Mouse (Mus musculus) fat pad, adult 2 months (tissue): ENCODE data around the gene Smyd4.

ENCODE experiments used
- DNase-seq: peaks from one replicate; pipeline ENCODE4 v3.0.0-alpha.2; 2011; ENCODE audit warnings: low read depth, low spot score; ENCODE audit errors: extremely low read depth

Smyd4 gene

DNA sequence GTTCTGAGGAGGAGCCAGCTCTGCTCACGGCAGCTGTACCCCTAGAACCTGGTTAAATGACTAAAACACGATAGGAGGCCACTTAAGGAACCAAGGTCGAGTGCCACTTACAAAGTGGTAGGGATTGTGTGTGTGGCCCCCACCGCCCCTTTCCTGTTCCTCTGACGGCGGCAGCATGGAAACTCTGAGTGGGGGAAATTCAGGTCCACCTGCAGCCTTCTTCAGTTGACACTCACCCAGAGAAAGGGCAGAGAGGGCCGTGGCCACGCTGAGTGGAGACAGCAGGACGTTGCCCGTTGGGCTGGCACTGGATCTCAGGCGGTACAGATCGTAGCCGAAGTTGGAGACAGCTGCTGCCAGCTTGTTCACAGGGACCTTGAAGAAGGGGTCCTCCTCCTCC lies 67.8 kb downstream of the Smyd4 start:
- no peak for DNase-seq

DNA sequence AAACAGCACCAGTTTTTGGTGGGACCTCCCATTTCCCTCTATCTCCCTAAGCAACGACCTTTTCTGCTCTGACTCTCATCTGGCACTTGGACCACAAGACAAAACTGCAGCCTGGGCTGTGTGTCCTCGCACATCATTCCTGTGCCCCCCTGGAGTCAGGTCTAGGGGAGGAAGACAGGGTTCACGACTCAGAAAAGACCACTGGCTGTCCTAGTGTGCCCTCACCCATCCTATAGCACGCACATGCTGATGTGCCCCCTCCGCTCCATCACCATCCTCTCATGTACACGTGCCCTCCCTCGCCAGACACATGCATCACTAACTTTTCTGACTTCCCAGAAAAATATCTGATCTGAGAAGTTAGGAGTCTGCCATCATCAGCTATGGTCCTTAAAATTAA lies 71.8 kb downstream of the Smyd4 start:
- no peak for DNase-seq

GRCm38 (mm10) chr11:75420810-75421374 lies 72.7 kb downstream of the Smyd4 start:
- no peak for DNase-seq

DNA sequence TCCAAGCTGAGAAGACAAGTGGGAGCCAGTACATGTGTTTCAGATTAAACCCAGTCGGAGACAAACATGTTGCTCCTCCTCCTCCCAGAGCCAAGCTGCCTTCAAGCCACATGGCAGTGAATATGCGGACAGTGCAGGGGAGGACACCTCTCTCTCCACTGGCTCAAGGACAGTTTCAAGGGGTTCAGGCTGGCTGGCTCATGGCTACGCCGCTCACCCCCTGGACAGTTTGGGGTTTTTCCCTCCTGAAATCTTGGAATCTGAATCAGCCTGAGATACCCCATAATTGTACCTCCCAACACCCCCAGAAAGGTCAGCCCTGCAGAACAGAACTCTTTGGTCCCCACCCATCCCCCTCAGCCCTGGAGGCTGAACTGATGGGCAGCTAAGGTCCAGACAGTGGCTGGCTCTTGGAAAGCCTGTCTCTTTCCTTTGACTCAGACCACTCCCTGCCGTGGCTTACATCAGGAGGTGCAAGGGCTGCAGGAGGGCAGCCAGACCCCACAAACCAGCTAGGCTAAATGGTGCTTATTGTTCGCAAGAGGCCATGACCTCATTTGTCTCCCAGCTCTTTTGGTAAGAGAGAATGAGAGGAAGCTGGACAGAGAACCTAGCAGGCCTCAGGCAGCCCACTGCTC lies 73.3 kb downstream of the Smyd4 start:
- no peak for DNase-seq

- no peak for DNase-seq
Measured at GRCm38 (mm10) chr11:75422013-75422792, 74.0 kb downstream of the Smyd4 start, which contains the start of gene Serpinf1. Gene Serpinf1 (minus strand): TSS chr11:75422701.

DNA sequence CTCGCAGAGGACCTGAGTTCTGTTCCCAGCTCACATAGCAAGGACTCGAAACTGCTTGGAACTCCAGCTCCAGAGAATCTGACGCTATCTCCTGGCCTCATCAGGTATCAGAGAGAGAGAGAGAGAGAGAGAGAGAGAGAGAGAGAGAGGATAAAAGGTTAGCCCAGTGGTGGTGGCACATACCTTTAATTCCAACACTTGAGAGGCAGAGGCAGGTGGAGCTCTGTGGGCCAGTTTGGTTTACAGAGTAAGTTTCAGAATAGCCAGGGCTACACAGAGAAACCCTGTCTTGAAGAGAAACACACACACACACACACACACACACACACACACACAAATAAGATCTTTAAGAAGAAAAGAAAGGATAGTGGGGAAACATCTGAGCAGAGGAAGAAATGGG lies 74.9 kb downstream of the Smyd4 start:
- DNase-seq: no peak

- no peak for DNase-seq
Measured at GRCm38 (mm10) chr11:75424033-75424432, 75.8 kb downstream of the Smyd4 start.

DNA sequence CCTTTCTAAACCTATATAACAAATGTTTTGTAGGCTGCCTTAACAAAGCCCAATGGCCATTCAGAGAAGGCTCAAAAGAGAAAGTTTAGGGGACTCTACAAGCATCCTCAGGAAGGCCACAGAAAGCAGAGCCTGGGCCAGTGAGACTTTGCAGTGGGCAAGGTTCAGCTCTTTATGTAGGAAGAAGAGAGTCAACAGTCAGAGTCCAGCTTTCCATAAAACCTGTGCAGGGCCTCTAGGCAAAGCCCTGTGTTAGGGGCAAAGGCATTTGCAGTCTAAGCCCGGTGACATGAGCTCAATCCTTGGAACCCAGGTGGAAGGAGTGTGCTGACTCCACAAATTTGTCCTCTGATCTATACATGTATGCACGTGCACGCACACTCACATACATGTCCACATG lies 76.2 kb downstream of the Smyd4 start:
- DNase-seq: no peak

DNA sequence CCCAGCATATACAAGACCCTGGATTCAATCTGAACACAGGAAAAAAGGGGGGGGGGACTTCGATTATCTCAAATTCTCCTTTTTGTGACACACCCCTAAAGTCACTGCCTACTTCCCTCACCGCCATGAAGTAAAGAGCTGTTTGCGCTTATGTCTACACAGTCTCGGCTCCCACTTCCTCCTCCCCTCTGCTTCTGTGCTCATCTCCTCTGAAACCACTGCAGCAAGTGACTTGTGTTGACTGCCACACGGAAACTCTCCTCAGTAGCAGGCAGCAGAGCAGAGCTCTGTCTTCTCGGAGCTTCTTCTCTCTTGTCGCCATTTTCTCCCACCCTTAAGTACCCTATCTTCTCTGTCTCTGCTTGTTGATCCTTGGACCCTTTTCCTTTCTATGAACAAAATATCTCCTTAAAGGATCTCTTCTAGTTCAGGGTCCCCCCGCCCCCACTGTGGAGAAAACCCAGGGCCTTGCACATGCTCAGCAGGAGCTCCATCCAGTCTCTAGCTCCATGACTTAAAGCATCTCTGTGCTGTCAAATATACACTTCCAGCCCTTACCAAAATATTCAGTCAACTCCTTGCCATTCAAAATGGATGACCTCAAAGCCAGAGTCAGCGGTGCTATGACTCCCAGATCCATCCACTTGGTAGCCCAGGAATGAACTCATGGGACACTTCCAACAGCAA lies 80.9 kb downstream of the Smyd4 start:
- no peak for DNase-seq

GRCm38 (mm10) chr11:75431307-75431706 lies 83.1 kb downstream of the Smyd4 start:
- DNase-seq: no peak

GRCm38 (mm10) chr11:75434138-75434537 lies 85.9 kb downstream of the Smyd4 start:
- DNase-seq: no peak

GRCm38 (mm10) chr11:75438194-75438593 lies 90.0 kb downstream of the Smyd4 start:
- DNase-seq: no peak

- DNase-seq: no peak
Measured at GRCm38 (mm10) chr11:75438804-75439203, 90.6 kb downstream of the Smyd4 start.

GRCm38 (mm10) chr11:75439363-75439762 lies 91.1 kb downstream of the Smyd4 start, which contains the start of gene Serpinf2:
Gene Serpinf2 (minus strand): TSS chr11:75439591.
- DNase-seq: no peak

- DNase-seq: no peak
Measured at GRCm38 (mm10) chr11:75439951-75440350, 91.7 kb downstream of the Smyd4 start.

DNA sequence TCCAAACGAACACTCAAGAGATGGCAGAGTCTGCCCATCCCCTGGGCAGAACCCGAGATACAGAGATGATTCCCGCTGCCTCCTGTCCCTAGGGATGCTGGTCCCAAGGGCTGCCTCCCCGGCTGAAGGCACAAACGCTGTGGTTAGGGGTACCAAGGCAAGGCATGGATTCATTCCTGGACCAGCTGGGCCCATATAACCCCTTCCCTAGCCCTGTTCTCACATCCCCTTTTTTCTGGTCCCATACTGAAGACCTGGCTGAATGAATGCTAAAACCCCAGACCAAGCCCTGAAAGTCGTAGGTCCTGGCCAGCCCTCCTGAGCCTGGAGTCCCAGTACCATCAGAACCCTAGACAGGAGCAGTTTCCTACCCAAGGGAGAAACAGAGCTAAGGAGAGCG lies 92.8 kb downstream of the Smyd4 start:
- no peak for DNase-seq

GRCm38 (mm10) chr11:75441601-75442000 lies 93.4 kb downstream of the Smyd4 start:
- DNase-seq: no peak

- no peak for DNase-seq
Measured at GRCm38 (mm10) chr11:75443711-75444110, 95.5 kb downstream of the Smyd4 start.

DNA sequence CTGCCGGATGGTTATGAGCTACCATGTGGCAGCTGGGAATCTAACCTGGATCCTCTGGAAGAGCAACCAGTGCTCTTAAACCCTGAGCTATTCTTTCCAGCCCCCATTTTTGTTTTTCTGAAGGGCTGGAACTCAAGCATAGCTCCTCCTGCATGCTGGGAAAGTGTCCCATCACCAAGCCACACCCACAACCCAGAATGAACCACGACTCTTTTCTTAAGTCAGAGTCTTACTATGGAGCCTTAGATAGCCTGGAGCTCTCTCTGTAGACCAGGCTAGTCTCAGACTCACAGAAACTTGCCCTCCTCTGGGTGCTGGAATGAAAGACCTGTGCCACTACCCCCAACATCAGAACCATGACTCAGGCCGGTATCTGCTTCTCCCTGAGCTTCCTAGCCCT lies 100.3 kb downstream of the Smyd4 start:
- DNase-seq: no peak

DNA sequence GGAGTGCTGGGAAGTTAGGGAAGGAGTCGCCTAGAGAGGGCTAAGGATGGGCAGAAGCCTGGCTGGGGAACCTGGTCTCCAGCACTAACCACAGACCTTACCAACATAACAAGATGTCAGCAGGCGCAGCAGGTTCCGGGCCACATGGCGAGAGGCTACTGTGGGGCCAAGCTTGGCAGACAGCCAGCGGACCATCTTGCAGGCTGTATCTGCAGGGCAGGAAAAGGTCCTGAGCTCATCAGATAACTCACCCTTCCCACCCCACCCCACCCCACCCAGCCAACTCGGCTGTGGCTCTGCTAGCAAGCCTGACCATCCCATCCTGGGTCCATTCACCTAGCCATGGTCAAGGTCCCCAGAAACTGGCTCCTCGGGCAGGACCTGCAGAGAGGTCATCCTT lies 101.5 kb downstream of the Smyd4 start:
- DNase-seq: no peak

- no peak for DNase-seq
Measured at GRCm38 (mm10) chr11:75450304-75450908, 102.2 kb downstream of the Smyd4 start.
